Mouse (Mus musculus): Measurements from ENCODE around the gene Creld1.
A peak's percentile ranks its signal among the peaks of the same experiment; 100 is the strongest.

Gene Creld1

DNA sequence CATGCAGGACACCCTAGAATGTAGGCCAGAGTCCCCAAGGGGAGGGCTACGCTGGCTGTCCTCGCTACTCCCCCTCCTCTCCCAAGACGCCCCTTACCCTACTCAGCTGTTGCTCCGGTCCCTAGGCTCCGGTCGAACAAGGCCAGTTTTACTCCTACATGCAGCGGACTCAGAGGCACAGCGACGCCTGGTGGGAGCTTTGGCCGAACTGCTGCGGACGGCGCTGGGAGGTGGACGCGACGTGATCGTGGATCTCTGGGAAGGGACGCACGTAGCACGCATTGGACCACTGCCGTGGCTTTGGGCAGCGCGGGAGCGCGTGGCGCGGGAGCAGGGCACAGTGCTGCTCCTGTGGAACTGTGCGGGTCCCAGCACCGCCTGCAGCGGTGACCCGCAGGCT is 13.7 kb upstream of the Creld1 start:
- peak; percentile 70 for DNase-seq (ENCODE audit: inconsistent ontology term)

DNA sequence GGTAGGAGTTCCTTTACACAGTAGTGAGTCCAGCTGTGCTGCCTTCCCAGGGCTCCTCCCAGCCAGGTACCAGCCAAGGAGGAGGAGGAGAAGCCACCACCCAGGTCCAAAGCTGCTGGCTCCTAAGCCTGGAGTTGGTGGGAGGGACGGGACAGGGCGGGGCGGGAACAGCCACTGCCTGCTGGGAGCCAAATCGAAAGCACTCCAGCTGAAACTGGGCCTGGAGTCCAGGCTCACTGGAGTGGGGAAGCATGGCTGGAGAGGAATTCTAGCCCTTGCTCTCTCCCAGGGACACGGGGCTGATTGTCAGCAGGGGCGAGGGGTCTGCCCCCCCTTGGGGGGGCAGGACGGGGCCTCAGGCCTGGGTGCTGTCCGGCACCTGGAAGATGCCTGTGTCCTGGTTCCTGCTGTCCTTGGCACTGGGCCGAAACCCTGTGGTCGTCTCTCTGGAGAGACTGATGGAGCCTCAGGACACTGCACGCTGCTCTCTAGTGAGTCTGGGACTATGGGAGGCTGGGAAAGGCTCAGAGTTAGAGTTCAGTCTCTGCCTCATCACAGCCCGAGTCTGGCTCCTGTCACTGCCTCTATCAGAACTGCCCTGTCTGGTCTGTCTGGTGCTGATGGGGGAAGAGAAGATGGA is 11.7 kb upstream of the Creld1 start, which contains the start of gene Il17rc:
Gene Il17rc (plus strand): TSS at position 131 of the 640 bp plus-strand sequence.
- peak; percentile 83 for DNase-seq (ENCODE audit: inconsistent ontology term)

DNA sequence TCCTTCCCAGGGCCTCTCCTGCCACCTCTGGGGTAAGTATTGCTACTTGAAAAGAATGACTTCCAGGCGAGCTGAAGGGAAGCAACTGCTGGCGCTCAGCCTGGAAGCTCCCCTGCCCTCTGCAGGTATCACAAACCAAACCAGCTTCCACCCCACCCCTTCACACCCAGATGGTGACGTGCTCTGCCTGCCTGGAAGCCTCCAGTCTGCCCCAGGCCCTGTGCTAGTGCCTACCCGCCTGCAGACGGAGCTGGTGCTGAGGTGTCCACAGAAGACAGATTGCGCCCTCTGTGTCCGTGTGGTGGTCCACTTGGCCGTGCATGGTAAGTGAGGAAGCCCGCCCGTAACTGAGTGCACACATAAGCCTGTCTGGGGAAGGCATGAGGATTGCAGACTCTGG is 11.0 kb upstream of the Creld1 start:
- no peak for DNase-seq (ENCODE audit: inconsistent ontology term)

DNA sequence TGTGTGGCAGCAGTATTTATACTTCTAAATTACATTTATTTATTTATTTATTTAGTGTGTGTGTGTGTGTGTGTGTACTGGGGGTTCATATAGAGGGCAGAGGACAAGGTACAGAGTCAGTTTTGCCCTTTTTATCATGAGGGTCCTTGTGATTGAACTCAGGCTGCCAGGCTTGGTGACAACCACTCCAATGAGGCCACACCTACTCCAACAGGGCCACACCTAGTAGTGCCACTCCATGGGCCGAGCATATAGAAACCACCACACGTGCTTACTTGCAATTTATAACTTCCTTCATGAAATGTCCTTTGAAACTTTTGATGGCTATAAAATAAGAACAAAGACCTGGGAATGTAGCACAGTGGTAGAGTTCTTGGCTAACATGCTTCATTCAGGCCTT is 9.9 kb upstream of the Creld1 start:
- DNase-seq (ENCODE audit: inconsistent ontology term), result no peak

DNA sequence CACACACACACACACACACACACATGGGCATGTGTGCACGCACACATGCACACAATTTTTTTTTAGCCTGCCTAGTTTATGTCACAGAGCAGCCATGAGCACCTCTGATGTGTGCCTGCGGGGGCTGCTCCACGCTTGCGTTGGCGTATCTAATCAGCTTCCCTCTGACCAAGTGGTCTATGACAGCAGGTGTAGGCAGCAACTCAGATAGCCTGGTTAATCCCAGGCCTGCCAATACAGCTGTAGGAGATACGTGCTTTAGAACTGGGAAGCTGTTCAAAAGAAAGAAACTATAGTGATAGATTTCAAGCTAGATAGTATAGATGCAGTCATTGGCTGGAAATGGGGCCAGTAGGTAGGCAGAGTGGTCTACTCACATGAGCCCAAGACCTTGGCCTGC is 9.4 kb upstream of the Creld1 start:
- no peak for DNase-seq (ENCODE audit: inconsistent ontology term)

DNA sequence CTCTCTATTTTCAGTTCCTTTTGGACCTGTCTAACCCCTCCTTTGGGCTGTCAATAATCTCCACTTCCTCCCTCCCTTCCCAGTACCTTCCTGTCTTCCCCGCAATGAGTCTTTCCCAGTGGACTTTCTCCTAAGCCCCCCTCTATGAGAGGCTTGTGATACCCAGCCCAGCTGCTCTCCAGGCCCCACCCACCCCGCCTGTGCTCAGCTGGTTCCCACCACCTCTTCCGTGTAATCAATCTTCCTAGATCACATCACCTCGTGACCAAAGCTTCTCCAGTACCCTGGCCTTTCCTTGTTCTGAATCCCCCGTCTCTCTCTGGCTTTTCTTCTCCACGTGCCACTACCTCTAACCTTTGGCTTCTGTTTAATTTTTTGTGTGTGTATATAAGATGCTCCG is 5.7 kb upstream of the Creld1 start:
- no peak for DNase-seq (ENCODE audit: inconsistent ontology term)

DNA sequence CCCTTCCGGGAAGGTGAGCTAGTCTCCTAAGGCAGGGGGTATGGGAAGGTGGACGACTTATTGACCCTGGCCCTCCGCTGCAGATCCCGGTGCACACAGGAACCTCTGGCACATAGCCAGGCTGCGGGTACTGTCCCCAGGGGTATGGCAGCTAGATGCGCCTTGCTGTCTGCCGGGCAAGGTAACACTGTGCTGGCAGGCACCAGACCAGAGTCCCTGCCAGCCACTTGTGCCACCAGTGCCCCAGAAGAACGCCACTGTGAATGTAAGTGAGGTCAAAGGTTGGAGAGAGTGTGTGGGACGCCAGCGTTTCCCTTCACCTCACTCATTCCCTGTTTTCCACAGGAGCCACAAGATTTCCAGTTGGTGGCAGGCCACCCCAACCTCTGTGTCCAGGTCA is 4.2 kb upstream of the Creld1 start:
- no peak for DNase-seq (ENCODE audit: inconsistent ontology term)

DNA sequence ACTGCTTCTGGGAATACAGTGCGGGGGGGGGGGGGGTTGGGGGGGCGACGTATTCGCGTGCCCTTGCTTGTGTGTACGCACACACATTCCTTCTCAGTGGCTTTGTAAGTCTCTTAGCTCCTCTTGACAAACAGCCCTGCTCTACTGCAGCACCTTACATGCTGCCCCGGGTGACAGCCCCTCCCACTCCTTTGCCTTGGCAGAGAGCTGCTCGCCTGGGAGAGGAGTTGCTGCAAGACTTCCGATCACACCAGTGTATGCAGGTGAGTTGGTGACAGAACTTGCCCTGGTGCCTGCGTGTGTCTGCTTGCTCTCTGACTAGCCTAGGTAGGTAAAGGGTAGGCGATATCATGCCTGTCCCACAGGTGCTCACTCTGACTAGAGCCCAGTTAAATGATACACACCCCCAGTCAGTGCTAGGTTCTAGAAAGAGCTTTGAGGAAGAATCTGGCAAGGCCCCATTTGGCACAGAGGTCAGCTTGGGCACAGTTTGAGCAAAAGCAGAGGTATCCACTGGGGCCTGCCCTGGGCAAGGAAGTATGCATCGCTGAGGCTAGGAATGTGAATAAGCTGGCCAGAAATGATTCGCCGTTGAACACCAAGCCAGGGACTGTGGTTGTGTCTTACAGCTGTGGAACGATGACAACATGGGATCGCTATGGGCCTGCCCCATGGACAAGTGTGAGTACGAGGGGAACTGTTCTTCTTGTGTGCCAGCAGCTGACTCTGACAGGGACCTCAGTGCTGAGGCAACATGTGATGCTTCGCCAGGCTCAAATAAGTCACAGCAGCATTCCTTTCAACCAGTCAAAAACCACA is 2.3 kb upstream of the Creld1 start:
- peak; percentile 95 for DNase-seq (ENCODE audit: inconsistent ontology term)

DNA sequence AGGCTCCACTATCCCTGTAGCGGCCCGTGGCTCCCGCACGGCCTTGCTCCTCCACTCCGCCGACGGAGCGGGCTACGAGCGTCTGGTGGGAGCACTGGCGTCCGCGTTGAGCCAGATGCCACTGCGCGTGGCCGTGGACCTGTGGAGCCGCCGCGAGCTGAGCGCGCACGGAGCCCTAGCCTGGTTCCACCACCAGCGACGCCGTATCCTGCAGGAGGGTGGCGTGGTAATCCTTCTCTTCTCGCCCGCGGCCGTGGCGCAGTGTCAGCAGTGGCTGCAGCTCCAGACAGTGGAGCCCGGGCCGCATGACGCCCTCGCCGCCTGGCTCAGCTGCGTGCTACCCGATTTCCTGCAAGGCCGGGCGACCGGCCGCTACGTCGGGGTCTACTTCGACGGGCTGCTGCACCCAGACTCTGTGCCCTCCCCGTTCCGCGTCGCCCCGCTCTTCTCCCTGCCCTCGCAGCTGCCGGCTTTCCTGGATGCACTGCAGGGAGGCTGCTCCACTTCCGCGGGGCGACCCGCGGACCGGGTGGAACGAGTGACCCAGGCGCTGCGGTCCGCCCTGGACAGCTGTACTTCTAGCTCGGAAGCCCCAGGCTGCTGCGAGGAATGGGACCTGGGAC is 509 bp upstream of the Creld1 start:
- no peak for DNase-seq (ENCODE audit: inconsistent ontology term)

DNA sequence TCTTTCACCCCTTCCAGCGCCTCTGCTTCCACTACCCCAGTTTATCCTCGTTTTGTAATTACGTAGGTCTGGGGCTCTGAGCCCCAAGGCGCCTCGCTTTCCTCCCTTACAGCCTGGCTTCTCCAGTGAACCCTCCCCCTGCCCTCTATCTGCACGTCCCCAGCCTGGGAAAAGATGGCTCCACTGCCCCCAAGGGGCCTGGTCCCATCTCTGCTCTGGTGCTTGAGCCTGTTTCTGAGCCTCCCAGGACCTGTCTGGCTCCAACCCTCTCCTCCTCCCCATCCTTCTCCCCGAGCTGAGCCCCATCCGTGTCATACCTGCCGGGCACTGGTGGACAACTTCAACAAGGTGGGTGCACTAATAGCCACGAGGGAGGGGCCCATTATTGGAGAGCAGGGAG is 632 bp downstream of the Creld1 start:
- no peak for DNase-seq (ENCODE audit: inconsistent ontology term)

DNA sequence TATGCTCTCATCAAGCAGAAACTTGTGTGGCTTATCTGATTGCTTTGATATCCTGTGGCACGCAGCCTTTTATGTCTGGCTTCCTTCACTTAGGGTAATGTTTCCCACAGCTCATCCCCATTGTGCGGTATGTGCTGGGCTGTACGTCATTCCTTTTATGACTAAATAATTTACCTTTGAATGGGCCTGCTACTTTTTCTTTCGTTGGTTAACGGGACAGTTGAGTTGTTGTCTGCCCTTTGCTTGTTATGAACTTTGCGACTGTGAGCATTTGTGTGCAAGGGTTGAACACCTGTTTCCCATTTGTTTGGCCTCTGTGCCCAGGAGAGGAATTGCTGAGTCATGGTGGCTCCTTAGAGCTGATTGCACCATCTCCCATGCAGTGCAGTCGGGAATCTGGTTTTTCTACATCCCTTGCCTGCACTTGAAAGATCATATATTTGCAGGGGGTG is 4.1 kb downstream of the Creld1 start:
- peak; percentile 42 for DNase-seq (ENCODE audit: inconsistent ontology term)

DNA sequence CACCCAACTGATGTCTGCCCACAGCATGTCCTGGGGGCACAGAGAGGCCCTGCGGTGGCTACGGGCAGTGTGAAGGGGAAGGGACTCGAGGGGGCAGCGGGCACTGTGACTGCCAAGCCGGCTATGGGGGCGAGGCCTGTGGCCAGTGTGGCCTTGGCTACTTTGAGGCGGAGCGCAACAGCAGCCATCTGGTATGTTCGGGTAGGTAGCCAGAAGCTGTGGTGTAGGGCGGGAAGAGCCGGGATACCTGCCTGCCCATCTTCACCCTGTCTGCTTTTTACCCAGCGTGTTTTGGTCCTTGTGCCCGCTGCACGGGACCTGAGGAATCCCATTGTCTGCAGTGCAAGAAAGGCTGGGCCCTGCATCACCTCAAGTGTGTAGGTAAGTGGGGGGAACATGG is 6.3 kb downstream of the Creld1 start:
- DNase-seq (ENCODE audit: inconsistent ontology term), result no peak

DNA sequence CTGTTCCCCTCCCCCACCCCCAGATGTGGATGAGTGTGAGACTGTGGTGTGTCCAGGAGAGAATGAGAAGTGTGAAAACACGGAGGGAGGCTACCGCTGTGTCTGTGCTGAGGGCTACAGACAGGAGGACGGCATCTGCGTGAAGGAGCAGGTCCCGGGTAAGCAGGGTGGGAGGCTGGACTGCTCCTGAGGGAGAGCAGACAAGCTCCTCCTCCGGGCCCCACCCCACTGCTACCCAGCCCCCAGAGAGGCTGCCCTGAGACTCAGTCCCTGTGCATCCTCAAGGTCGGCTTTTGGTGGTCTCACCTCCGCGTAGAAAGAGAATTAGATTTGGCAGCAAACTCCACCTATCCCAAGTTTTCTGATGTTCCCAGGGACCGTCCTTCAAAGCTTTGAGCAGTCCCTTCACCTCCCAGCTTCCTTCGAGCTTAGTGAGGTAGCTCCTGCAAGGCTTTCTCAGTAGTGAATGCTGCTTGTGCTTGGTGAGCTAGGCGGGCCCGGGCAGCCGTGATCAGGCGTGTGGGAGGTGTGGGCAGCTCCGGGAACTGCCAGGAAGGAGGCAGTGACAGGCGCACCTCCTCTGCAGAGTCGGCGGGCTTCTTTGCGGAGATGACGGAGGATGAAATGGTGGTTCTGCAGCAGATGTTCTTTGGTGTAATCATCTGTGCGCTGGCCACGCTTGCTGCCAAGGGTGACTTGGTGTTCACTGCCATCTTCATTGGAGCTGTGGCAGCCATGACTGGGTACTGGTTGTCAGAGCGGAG is 9.2 kb downstream of the Creld1 start:
- no peak for DNase-seq (ENCODE audit: inconsistent ontology term)

DNA sequence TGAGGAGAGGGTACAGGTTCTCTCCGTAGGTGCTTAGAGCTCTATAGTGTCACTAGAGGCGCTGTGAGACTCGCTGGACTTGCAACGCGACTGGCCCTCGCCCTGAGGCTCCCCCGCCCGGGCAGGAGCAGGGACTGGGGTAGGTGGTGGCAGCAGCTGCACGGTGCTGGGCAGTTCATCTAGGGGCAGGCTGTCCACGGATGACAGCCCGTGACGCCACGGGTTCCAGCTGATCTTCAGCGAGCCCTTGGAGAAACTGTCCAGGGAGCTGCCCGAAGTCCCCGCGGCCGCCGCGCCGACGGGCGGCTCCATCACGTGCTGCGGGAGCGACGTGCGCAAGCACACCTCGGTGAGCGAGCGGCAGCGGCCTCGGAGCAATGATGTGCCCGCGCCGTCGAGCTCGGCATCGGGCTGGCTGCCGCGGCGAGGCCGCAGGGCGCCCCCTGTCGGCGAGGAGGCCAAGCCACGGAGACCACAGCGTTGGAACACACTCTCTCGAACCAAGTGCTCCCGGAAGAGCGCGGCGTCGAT is 11.2 kb downstream of the Creld1 start:
- DNase-seq (ENCODE audit: inconsistent ontology term), result peak; percentile 80

DNA sequence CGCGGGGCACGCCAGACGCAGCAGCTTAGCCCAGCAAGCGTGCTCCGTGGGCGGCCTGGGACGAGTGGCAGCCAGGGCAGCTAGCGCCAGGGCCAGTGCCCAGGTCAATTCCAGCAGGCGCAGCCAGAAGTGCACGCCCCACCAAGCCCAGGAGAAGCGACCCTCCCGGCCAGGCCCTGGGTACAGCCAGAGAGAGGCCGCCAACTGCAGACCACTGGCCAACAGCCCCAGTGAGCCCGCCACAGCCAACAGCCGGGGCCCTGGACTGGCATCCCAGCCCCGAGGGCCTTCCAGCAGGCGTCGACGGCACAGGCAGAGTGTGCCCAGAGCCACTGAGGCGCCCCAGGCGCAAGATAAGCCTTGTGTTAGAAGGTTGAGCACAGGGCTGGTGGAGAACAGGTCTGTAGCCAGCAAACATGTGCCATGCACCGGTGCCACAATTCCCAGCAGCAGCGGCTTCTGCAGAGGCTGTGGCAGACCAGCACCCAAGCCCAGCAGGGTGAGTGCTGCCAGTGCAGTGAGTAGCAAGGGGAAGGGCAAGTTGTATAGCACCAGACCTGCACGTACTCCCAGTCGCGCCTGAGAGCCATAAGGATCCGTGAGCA is 12.1 kb downstream of the Creld1 start:
- no peak for DNase-seq (ENCODE audit: inconsistent ontology term)

DNA sequence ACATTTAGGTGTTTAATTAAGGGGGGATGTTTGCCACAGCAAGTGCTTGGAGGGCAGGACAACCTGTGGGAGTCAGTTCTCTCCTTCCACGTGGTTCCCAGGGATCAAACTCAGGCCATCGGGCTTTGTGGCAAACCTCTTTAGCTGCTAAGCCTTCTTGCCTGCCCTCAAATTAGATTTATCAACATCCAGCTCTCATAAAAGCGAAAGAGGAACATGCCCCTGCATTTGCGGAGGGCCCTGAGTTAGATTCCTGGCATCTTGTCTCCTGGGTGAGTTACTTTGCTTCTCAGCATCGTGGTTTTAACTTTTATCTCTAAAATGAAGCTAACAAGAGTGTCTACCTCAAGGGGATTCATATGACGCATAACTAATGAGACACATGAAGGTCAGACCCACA is 16.2 kb downstream of the Creld1 start:
- no peak for DNase-seq (ENCODE audit: inconsistent ontology term)

DNA sequence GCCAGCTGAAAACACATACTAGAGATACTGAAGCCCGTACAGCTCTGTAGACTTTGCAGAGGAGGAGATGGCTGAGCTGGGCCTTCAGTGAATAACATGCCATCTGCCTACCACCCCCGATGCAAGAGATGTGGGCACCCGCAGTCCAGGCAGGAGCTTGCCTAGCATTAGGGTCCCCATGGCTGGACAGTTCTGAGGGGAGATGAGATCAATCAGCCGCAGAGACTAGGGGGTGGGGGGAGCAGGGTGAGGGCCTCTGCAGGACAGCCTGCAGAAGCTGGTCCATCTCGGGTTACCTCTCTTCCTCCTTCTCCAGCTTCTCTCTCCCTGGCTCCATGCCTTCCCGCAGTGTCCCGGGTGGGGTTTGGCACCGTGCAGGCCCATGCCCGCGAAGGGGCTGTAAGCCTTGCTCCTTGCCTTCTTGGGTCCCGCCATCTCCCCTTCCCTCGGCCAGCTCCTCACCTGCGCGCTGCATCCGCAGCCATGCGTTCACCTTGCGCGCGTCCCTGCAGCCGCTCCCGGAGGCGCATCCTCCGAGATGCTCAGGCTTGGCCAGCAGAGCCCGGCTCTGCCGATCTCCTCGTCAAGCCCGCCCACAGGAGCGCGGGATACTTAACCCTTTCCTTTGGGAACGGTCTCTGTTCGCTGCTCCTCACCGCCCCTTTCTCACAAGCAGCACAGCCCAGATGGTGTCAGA is 18.4 kb downstream of the Creld1 start, which contains the start of gene Prrt3:
Gene Prrt3 (minus strand): TSS at position 544 of the 697 bp plus-strand sequence.
- DNase-seq (ENCODE audit: inconsistent ontology term), result no peak

DNA sequence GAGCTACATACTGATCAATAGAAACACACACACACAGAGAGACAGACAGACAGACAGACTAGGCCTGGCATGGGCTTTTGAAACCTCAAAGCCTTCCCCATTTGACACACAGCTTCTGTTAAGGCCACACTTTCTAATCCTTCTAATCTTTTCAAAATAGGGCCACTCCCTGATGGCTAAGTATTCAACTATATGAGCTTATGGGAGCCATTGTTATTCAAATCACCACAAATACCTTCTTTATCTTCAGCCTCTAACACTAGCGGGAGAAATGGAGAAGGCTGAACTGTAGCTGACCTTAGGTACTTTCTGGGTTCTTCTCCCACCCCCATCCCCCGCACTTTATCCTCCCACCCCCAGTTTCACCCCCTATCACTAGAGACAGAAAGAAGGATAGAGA is 19.7 kb downstream of the Creld1 start:
- no peak for DNase-seq (ENCODE audit: inconsistent ontology term)

DNA sequence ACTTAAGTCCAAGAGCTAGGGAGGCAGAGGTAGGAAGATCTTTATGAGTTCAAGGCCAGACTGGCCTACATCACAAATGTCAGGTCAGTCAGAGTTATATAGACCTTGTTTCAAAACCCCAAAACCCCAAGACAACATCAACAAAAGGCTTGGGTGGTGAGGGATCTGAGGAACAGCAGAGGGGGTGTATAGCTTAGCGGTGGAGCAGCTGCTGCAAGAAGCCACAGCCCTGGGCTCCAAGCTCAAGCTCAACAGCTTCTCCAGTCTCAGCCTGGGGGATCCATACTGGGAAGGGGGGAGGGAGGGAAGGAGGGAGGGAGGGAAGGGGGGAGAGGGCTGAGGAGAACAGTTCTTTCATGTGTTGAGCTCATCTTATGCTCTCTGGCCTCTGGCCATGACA is 22.6 kb downstream of the Creld1 start:
- no peak for DNase-seq (ENCODE audit: inconsistent ontology term)

DNA sequence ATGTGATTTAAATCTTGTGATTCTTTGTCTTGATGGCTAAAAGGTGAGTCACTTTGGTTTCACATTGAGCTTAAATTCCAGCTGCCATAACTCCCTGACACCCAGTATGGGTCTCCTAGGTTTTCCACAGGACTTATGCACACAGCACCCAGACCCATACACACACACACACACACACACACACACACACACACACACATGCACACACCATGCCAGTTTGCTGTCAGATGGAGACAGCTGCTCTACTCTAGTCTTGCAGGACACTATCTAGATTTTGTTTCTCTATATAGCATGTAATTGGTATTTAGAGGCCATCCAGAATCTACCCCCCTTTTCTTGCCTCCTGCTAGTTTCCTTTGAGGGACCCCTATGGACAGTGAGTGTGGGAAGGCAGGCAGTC is 24.0 kb downstream of the Creld1 start:
- DNase-seq (ENCODE audit: inconsistent ontology term), result no peak

All from Muller cell, postnatal 12 days (primary cell).